Mouse (Mus musculus) heart, postnatal 0 days (tissue): ENCODE results near the gene Cachd1.

Experiments used
- CTCF ChIP-seq: IDR thresholded peaks from 2 replicates; pipeline ENCODE4 v1.5.1; 2016; ENCODE audit warnings: antibody characterized with exemption, control low read depth, low read depth
- EP300 ChIP-seq: IDR thresholded peaks from 2 replicates; pipeline ENCODE4 v1.6.1; 2016; ENCODE audit warnings: antibody characterized with exemption, low read depth

DNA sequence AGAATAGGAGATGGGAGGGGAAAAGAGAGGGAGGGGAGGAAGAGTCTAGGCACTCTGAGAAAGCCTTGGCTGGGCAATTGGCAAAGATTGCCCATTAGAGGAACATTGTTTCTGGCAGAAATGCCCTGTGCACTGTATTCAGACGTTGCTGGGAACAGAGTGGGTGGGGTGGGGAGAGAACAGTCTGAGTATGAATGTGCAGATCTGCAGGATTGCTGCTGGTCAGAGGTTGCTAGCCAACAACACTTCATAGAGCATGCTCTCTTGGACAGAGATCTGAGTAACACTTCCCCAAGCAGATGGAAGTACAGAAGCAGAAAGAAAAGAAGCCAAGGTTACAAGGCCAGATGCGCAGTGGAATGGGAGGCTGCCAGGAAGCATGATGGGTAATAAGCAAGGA lies 285.7 kb downstream of the Cachd1 start:
- no peak for TF ChIP-seq CTCF
- TF ChIP-seq EP300, result no peak
